Mouse (Mus musculus): ENCODE data around the gene Gckr.

Gene Gckr

DNA sequence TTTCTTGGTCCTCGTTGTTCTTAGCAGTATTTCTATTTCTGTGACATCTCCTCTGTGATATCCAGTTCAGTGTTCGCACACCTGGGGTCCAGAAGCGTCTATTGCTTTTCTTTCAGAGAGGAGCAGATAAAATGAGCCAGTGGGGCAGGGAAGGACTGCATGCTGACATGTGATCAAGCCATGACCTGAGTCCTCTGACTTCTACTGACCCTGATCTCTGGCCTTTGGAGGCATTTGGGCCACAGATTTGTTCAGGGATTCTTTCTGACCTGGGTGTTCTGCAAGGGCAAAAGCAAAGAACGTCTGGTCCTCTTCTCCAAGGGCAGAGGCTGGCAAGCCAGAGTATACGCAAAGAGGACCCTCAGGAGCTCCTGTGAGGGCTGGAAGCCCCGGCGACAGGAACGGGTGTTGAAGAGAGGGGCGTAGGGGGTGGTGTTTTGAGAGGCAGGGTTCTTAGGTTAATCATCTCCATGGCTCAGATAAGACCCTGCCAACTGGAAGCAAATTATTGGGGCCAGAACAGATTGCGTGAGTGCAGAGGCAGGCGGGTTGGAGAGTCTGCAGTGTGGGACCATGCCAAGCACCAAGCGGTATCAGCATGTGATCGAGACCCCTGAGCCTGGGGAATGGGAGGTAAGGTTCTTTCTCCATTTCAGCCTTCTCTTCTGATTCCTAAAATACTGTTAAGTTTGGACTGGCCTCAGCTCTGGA, at the start of gene Gckr:
Gckr (plus strand) TSS at position 397 of the 711 bp plus-strand sequence.
- H3K36me3 ChIP-seq (ENCODE audit: insufficient read depth, low read length) = peaks cover 12% of the 10 kb centered on the region
- H3K9me3 ChIP-seq (ENCODE audit: low read length) = no peaks in the 10 kb centered on the region
- TF ChIP-seq POU5F1 (IDR thresholded peaks at IDR 0.05; ENCODE audit: borderline replicate concordance, low read length) (no peak), CTCF (conservative IDR thresholded peaks at IDR 0.05; ENCODE audit: low read length) (no peak), NANOG (IDR thresholded peaks at IDR 0.05; ENCODE audit: borderline replicate concordance, low read length) (no peak)
- peaks cover 13% of the 10 kb centered on the region for H3K4me1 ChIP-seq (replicated peaks; ENCODE audit: low read depth, low read length)
- H3K27me3 ChIP-seq (ENCODE audit: insufficient read depth, low read length) = peaks cover 58% of the 10 kb centered on the region
- no peak within 1 kb of the TSS for H3K4me3 ChIP-seq (replicated peaks; ENCODE audit: low read length)

DNA sequence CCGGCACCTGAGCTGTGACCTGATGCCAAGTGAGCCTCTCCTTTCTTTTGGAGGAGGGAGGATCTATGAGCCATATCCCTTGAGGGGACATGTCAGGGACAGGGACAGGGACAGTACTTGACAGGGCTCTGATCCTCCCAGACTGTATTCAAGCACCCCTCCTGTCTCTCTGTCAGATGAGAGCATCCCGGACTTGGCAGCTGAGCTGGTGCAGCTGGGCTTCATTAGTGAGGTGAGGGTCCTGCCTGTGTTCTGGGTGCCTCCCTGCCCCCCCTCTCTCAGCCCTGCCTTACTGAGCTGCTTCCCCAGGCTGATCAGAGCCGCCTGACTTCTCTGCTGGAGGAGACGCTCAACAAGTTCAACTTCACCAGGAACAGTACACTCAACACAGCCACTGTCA, 46.5 kb upstream of the Gckr start:
- TF ChIP-seq POU5F1 (IDR thresholded peaks at IDR 0.05; ENCODE audit: borderline replicate concordance, low read length) = no peak
- no peak for TF ChIP-seq CTCF (conservative IDR thresholded peaks at IDR 0.05; ENCODE audit: low read length)
- no peak for TF ChIP-seq NANOG (IDR thresholded peaks at IDR 0.05; ENCODE audit: borderline replicate concordance, low read length)
- H3K36me3 ChIP-seq (ENCODE audit: insufficient read depth, low read length) = peaks cover 85% of the 10 kb centered on the region
- peaks cover 46% of the 10 kb centered on the region for H3K4me1 ChIP-seq (replicated peaks; ENCODE audit: low read depth, low read length)
- H3K4me3 ChIP-seq (replicated peaks; ENCODE audit: low read length) = peak overlapping the region; percentile 81
- H3K9me3 ChIP-seq (ENCODE audit: low read length) = no peaks in the 10 kb centered on the region
- H3K27me3 ChIP-seq (ENCODE audit: insufficient read depth, low read length) = peaks cover 7% of the 10 kb centered on the region

DNA sequence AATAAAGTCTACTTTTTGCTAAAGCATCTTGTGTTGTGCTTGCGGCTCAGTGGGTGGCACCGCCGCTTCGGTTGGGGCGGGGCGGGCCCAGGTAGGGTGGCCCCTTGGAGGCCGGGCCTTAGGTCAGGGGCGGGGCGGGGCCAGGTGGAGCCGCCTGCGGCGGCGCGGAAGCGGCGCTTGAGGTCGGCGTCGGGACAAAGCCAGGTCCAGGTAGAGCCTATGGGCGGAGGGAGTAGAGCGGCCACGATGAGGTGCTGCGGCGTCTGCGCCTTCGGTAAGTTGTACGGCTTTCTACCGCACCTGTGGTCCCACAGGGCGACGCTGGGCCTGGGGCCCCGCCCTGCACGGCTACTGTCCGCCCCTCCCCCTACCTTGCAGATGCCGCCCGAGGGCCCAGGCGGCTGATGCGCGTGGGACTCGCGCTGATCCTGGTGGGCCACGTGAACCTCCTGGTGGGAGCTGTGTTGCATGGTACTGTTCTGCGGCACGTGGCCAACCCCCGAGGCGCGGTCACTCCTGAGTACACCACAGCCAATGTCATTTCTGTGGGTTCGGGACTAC, 45.6 kb upstream of the Gckr start, which contains the start of gene Krtcap3:
Krtcap3 (plus strand) TSS at position 151 of the 561 bp plus-strand sequence.
- Histone ChIP-seq H3K4me1 (replicated peaks; ENCODE audit: low read depth, low read length) (peaks cover 51% of the 10 kb centered on the region), H3K36me3 (ENCODE audit: insufficient read depth, low read length) (peaks cover 84% of the 10 kb centered on the region), H3K9me3 (ENCODE audit: low read length) (no peaks in the 10 kb centered on the region), H3K27me3 (ENCODE audit: insufficient read depth, low read length) (peaks cover 7% of the 10 kb centered on the region), H3K4me3 (replicated peaks; ENCODE audit: low read length) (peak within 1 kb of the TSS; percentile 81)
- TF ChIP-seq CTCF (conservative IDR thresholded peaks at IDR 0.05; ENCODE audit: low read length) (no peak), POU5F1 (IDR thresholded peaks at IDR 0.05; ENCODE audit: borderline replicate concordance, low read length) (no peak), NANOG (IDR thresholded peaks at IDR 0.05; ENCODE audit: borderline replicate concordance, low read length) (no peak)

DNA sequence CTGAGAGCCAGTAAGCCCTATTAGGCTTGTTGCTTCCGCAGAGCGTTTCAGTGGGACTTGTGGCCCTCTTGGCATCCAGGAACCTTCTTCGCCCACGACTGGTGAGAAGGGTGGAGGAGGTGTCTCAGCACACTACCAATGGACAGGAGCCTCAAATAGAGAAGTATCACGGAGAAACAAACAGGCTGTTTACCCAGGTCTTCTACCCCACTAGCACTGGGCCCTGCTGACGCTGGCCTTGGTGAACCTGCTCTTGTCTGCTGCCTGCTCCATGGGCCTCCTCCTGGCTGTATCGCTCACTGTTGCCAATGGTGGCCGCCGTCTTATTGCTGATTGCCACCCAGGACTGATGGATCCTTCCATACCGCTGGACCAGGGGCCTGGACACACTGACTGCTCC, 45.1 kb upstream of the Gckr start:
- Histone ChIP-seq H3K27me3 (ENCODE audit: insufficient read depth, low read length) (peaks cover 7% of the 10 kb centered on the region), H3K36me3 (ENCODE audit: insufficient read depth, low read length) (peaks cover 82% of the 10 kb centered on the region), H3K4me1 (replicated peaks; ENCODE audit: low read depth, low read length) (peaks cover 52% of the 10 kb centered on the region), H3K4me3 (replicated peaks; ENCODE audit: low read length) (peak overlapping the region; percentile 81), H3K9me3 (ENCODE audit: low read length) (no peaks in the 10 kb centered on the region)
- TF ChIP-seq POU5F1 (IDR thresholded peaks at IDR 0.05; ENCODE audit: borderline replicate concordance, low read length) (no peak), CTCF (conservative IDR thresholded peaks at IDR 0.05; ENCODE audit: low read length) (no peak), NANOG (IDR thresholded peaks at IDR 0.05; ENCODE audit: borderline replicate concordance, low read length) (no peak)

DNA sequence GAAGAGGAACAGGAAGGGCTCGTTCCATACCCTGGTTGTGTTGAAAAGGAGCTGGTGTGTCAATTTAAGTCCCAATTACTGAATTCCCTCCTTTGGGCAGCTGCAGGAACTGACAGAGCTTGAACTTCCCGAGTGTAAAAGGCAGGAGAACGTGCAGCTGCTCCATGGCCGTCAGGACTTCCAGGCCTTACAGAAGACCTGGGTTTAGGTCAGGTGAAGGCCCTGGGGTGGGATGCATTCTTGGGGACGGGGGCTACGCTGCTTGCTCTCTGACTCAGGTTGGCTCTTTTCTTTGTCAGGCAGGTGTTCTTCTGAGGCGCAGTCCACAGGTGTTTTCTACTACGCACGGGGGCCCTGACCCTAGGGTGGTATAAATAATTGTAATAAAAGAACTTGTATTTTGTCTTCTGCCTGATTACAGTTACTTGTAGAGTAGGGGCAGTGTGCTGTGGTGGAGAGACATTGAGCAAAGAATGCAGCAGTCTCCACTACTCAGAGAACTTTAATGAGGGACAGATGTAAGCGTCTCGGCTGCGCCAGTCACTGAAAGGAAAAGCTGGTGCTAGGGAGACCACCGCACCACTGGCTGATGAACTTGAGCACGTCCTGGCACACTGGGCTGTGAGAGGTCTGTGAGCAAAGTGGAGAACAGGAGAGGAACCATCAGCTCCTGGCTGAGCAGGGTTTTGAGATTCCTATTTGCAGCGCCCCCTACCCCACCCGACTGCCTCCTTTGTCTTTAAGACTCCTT, 44.3 kb upstream of the Gckr start:
- Histone ChIP-seq H3K36me3 (ENCODE audit: insufficient read depth, low read length) (peaks cover 82% of the 10 kb centered on the region), H3K9me3 (ENCODE audit: low read length) (no peaks in the 10 kb centered on the region), H3K27me3 (ENCODE audit: insufficient read depth, low read length) (peaks cover 7% of the 10 kb centered on the region), H3K4me1 (replicated peaks; ENCODE audit: low read depth, low read length) (peaks cover 55% of the 10 kb centered on the region), H3K4me3 (replicated peaks; ENCODE audit: low read length) (peak overlapping the region; percentile 81; the same call in 1 of the 2 replicates)
- no peak for TF ChIP-seq NANOG (IDR thresholded peaks at IDR 0.05; ENCODE audit: borderline replicate concordance, low read length)
- TF ChIP-seq POU5F1 (IDR thresholded peaks at IDR 0.05; ENCODE audit: borderline replicate concordance, low read length) = no peak
- peak; percentile 9; the same call in 1 of the 2 replicates for TF ChIP-seq CTCF (conservative IDR thresholded peaks at IDR 0.05; ENCODE audit: low read length)

DNA sequence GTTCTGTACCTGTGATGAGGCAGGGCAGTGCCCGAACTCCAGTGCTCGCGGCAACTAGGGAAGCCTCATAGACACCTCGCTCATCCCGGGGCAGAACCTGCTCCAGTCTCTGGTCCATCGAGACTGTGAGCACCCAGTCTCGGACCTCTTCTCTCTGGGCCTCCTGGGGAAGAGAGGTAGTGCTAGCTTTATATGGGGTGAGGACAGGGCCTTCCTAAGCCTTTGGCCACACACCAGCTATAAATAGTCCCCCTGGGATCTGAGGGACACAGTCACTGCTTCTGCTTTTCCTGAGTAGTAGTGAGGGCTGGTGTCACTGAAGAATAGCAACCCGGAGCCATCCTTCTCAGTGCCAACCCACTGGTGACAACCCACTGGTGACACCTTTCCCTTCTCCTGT, 43.4 kb upstream of the Gckr start:
- Histone ChIP-seq H3K9me3 (ENCODE audit: low read length) (no peaks in the 10 kb centered on the region), H3K27me3 (ENCODE audit: insufficient read depth, low read length) (peaks cover 7% of the 10 kb centered on the region), H3K4me1 (replicated peaks; ENCODE audit: low read depth, low read length) (peaks cover 55% of the 10 kb centered on the region), H3K4me3 (replicated peaks; ENCODE audit: low read length) (no peak overlapping the region), H3K36me3 (ENCODE audit: insufficient read depth, low read length) (peaks cover 74% of the 10 kb centered on the region)
- no peak for TF ChIP-seq CTCF (conservative IDR thresholded peaks at IDR 0.05; ENCODE audit: low read length)
- no peak for TF ChIP-seq NANOG (IDR thresholded peaks at IDR 0.05; ENCODE audit: borderline replicate concordance, low read length)
- no peak for TF ChIP-seq POU5F1 (IDR thresholded peaks at IDR 0.05; ENCODE audit: borderline replicate concordance, low read length)

DNA sequence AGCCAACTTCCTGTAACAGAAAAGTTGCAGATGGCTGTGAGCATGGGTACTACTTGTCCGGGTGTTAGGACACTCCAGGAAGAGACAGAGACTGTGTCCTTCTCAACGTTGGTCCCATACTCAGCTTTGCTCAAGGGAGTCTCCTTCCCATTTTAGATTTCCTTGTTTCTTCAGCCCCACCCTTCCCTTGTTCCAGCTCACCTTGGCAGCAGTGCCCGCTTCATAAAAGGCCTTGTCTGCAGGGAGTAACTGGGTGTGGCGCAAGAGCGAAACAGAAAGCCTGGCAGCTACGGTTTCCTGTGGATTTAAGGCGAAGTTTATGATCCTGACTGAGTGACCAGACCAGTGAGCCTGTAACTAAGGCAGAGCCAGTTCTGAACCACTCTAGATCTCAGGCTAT, 42.8 kb upstream of the Gckr start:
- Histone ChIP-seq H3K9me3 (ENCODE audit: low read length) (no peaks in the 10 kb centered on the region), H3K4me1 (replicated peaks; ENCODE audit: low read depth, low read length) (peaks cover 55% of the 10 kb centered on the region), H3K4me3 (replicated peaks; ENCODE audit: low read length) (0 out of 2 replicates have a peak overlapping the region, but pooled peaks have one; percentile 14), H3K27me3 (ENCODE audit: insufficient read depth, low read length) (peaks cover 7% of the 10 kb centered on the region), H3K36me3 (ENCODE audit: insufficient read depth, low read length) (peaks cover 72% of the 10 kb centered on the region)
- TF ChIP-seq CTCF (conservative IDR thresholded peaks at IDR 0.05; ENCODE audit: low read length) (no peak), NANOG (IDR thresholded peaks at IDR 0.05; ENCODE audit: borderline replicate concordance, low read length) (no peak), POU5F1 (IDR thresholded peaks at IDR 0.05; ENCODE audit: borderline replicate concordance, low read length) (no peak)

DNA sequence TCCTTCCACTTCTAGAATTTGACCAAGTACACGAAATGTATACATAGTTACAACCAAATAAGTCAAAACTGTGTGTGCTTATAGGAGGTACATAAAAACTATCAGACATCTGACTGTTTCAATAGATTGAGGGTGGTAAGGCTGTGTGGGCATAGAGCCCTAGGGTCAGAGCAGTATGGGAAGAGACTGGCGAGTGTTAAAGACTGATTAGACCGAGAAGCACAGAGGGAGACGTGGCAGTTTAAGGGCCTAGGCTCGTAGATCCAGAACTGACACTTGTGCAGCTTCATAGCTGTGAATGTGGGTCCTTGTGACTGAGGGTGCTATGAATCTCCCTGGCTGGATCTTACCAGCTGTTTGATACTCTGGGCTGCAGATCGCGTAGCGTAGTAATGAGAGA, 42.3 kb upstream of the Gckr start:
- H3K4me3 ChIP-seq (replicated peaks; ENCODE audit: low read length) = 0 out of 2 replicates have a peak overlapping the region, but pooled peaks have one; percentile 14
- no peak for TF ChIP-seq POU5F1 (IDR thresholded peaks at IDR 0.05; ENCODE audit: borderline replicate concordance, low read length)
- TF ChIP-seq CTCF (conservative IDR thresholded peaks at IDR 0.05; ENCODE audit: low read length) = no peak
- TF ChIP-seq NANOG (IDR thresholded peaks at IDR 0.05; ENCODE audit: borderline replicate concordance, low read length) = no peak
- H3K9me3 ChIP-seq (ENCODE audit: low read length) = no peaks in the 10 kb centered on the region
- peaks cover 55% of the 10 kb centered on the region for H3K4me1 ChIP-seq (replicated peaks; ENCODE audit: low read depth, low read length)
- peaks cover 72% of the 10 kb centered on the region for H3K36me3 ChIP-seq (ENCODE audit: insufficient read depth, low read length)
- peaks cover 7% of the 10 kb centered on the region for H3K27me3 ChIP-seq (ENCODE audit: insufficient read depth, low read length)
